Mouse (Mus musculus) limb, embryonic 14.5 days (tissue): ENCODE results near the gene Acy3. TPM values are rescaled to one million over a fixed set of nuclear protein-coding genes. Genes with fewer than 3 reads are reported as not detected.

Source experiments
- ATAC-seq: fragments of 200-750 bp; cut with Nextera tagmentation; 2 replicates; pipeline ENCODE4 v1.8.0; 2017; ENCODE audit warnings: low read depth, moderate number of reproducible peaks, moderate TSS enrichment; ENCODE audit not compliant: low FRiP score
- DNase-seq: peaks from one replicate; pipeline ENCODE4 v3.0.0-alpha.2; 2015; ENCODE audit warnings: low spot score
- H3K27ac ChIP-seq: fragments of 300-500 bp; sonication (generic); replicated peaks from 2 replicates; pipeline ENCODE4 v1.5.1; 2014; ENCODE audit warnings: low read depth, mild to moderate bottlenecking, low read length, moderate library complexity, mixed read lengths
- H3K27me3 ChIP-seq: fragments of 300-500 bp; sonication (generic); 2 replicates; pipeline ENCODE4 v1.6.1; 2014; ENCODE audit warnings: low read length, mixed read lengths; ENCODE audit not compliant: control insufficient read depth, insufficient read depth
- H3K36me3 ChIP-seq: fragments of 300-500 bp; sonication (generic); 2 replicates; pipeline ENCODE4 v1.6.1; 2014; ENCODE audit warnings: mild to moderate bottlenecking, low read length, moderate library complexity, mixed read lengths; ENCODE audit not compliant: control insufficient read depth, insufficient read depth
- H3K4me1 ChIP-seq: fragments of 300-500 bp; sonication (generic); 2 replicates; pipeline ENCODE4 v1.6.1; 2014; ENCODE audit warnings: antibody characterized with exemption, low read length, mixed read lengths; ENCODE audit not compliant: control insufficient read depth, insufficient read depth
- H3K4me2 ChIP-seq: fragments of 300-500 bp; sonication (generic); replicated peaks from 2 replicates; pipeline ENCODE4 v1.6.1; 2014; ENCODE audit warnings: low read depth, mild to moderate bottlenecking, low read length, moderate library complexity; ENCODE audit not compliant: severe bottlenecking
- H3K4me3 ChIP-seq: fragments of 300-500 bp; sonication (generic); replicated peaks from 2 replicates; pipeline ENCODE4 v1.5.1; 2014; ENCODE audit warnings: low read length
- H3K9ac ChIP-seq: fragments of 300-500 bp; sonication (generic); 2 replicates; pipeline ENCODE4 v1.6.1; 2014; ENCODE audit warnings: mild to moderate bottlenecking, low read depth, low read length, moderate library complexity; ENCODE audit not compliant: severe bottlenecking
- H3K9me3 ChIP-seq: fragments of 300-500 bp; sonication (generic); 2 replicates; pipeline ENCODE4 v1.6.1; 2016; ENCODE audit warnings: low read length; ENCODE audit not compliant: control insufficient read depth
- POLR2A ChIP-seq: fragments of 200-500 bp; IDR thresholded peaks from 2 replicates; pipeline ENCODE4 v1.8.0; 2012; ENCODE audit warnings: inconsistent platforms, mild to moderate bottlenecking, moderate library complexity, borderline replicate concordance; ENCODE audit not compliant: insufficient read depth, insufficient read length; ENCODE audit errors: extremely low read depth
- WGBS: fragments of 180-500 bp; shearing (Covaris S2); extraction: QIAGEN DNeasy Blood & Tissue Kit; methylation state at CpG from one replicate; pipeline ENCODE4 v1.1.7; 2014; 5-methylcytosine and 5-hydroxymethylcytosine counted together
- polyA plus RNA-seq, 2 experiments: library from polyadenylated mRNA; depleted of rRNA in 1 of 2; stranded (reverse) in 1 of 2; unstranded in 1 of 2; fragments of >200 nt; fragmentation: Nextera tagmentation in 1 of 2; extraction: Ambion mirVana in 1 of 2; gene quantifications; 2 replicates each; pipeline versions ENCODE4 v1.2.1 to v1.2.3; 2012 to 2014

The Acy3 gene
- polyA plus RNA-seq, 2 experiments = 9.2 to 9.4 TPM

- DNase-seq (no peak), ATAC-seq (no peak)
- 66% methylated on average over 12 of the region's 12 CpGs for WGBS
- H3K9me3 ChIP-seq = no peaks in the 10 kb centered on the region
- H3K9ac ChIP-seq = no peak overlapping the region
- H3K27ac ChIP-seq = no peak overlapping the region
- H3K4me2 ChIP-seq = no peak overlapping the region
- H3K4me1 ChIP-seq = peaks cover 12% of the 10 kb centered on the region
- no peak for TF ChIP-seq POLR2A
- H3K4me3 ChIP-seq = no peak overlapping the region
- H3K27me3 ChIP-seq = no peaks in the 10 kb centered on the region
- H3K36me3 ChIP-seq = peaks cover 42% of the 10 kb centered on the region
These were observed 17.3 kb downstream of the Acy3 start for GRCm38 (mm10) chr19:4003641-4004040.

- H3K9me3 ChIP-seq = no peaks in the 10 kb centered on the region
- no peak overlapping the region for H3K27ac ChIP-seq
- no peak overlapping the region for H3K9ac ChIP-seq
- H3K4me1 ChIP-seq = peaks cover 12% of the 10 kb centered on the region
- no peak overlapping the region for H3K4me3 ChIP-seq
- H3K36me3 ChIP-seq = peaks cover 48% of the 10 kb centered on the region
- DNase-seq = no peak
- ATAC-seq = no peak
- 85% methylated on average over 15 of the region's 15 CpGs for WGBS
- no peak overlapping the region for H3K4me2 ChIP-seq
- H3K27me3 ChIP-seq = no peaks in the 10 kb centered on the region
- no peak for TF ChIP-seq POLR2A
These were observed 18.0 kb downstream of the Acy3 start for GRCm38 (mm10) chr19:4004331-4004730.

GRCm38 (mm10) chr19:4005091-4005490 is 18.7 kb downstream of the Acy3 start:
- no peak overlapping the region for H3K27ac ChIP-seq
- peaks cover 8% of the 10 kb centered on the region for H3K4me1 ChIP-seq
- WGBS = 89% methylated on average over 9 of the region's 9 CpGs
- H3K4me2 ChIP-seq = no peak overlapping the region
- H3K36me3 ChIP-seq = peaks cover 55% of the 10 kb centered on the region
- no peak overlapping the region for H3K9ac ChIP-seq
- H3K4me3 ChIP-seq = no peak overlapping the region
- H3K9me3 ChIP-seq = no peaks in the 10 kb centered on the region
- ATAC-seq (no peak), DNase-seq (no peak)
- no peak for TF ChIP-seq POLR2A
- H3K27me3 ChIP-seq = no peaks in the 10 kb centered on the region

- 94% methylated on average over 8 of the region's 8 CpGs for WGBS
- no peak overlapping the region for H3K27ac ChIP-seq
- no peak overlapping the region for H3K4me2 ChIP-seq
- H3K9ac ChIP-seq = no peak overlapping the region
- no peaks in the 10 kb centered on the region for H3K9me3 ChIP-seq
- H3K4me1 ChIP-seq = peaks cover 6% of the 10 kb centered on the region
- ATAC-seq (no peak), DNase-seq (no peak)
- peaks cover 62% of the 10 kb centered on the region for H3K36me3 ChIP-seq
- H3K27me3 ChIP-seq = no peaks in the 10 kb centered on the region
- TF ChIP-seq POLR2A = no peak
- H3K4me3 ChIP-seq = no peak overlapping the region
These were observed 19.6 kb downstream of the Acy3 start for GRCm38 (mm10) chr19:4005971-4006370.

GRCm38 (mm10) chr19:4011086-4011485 is 24.7 kb downstream of the Acy3 start:
- peaks cover 49% of the 10 kb centered on the region for H3K36me3 ChIP-seq
- no peak overlapping the region for H3K4me2 ChIP-seq
- H3K9ac ChIP-seq = no peak overlapping the region
- no peaks in the 10 kb centered on the region for H3K27me3 ChIP-seq
- ATAC-seq = no peak
- H3K9me3 ChIP-seq = no peaks in the 10 kb centered on the region
- no peak overlapping the region for H3K27ac ChIP-seq
- peaks cover 8% of the 10 kb centered on the region for H3K4me1 ChIP-seq
- WGBS = 89% methylated on average over 5 of the region's 5 CpGs
- no peak for DNase-seq
- no peak for TF ChIP-seq POLR2A
- no peak overlapping the region for H3K4me3 ChIP-seq
